Mouse (Mus musculus): ENCODE measurements at regions not wholly inside any gene's neighbourhood (a gene's known extent, or its start where the extent isn't known, plus 50 kb on each side); places are given as distances from the start of the nearest gene placed in this dataset.
"Not testable (repeated sequence)": the region's sequence is repeated elsewhere in the genome, so short reads cannot be mapped to it uniquely, and the experiment has no call there.

DNA sequence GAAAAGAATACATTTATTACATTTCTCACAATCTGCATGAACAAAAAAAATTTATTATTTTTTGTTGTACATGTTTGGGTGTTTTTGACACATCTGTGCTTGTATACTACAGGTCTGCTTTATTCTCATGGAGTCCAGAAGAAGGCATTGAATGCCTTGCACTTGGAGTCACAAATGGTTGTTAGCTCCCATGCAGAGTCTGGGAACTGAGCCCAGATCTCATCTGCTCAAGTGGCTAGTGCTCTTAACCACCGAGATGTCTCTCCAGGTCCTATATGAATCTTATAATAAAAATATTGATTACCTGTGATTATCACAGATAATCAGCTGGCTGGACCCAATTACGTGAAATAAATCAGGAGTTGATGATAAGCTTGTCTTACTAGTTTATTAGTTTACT is 417.2 kb downstream of the Edem1 start:
- Histone ChIP-seq H3K27me3 (ENCODE audit: control insufficient read depth, insufficient read depth, low read length) (no peaks in the 10 kb centered on the region), H3K4me3 (ENCODE audit: low read depth, low read length) (no peak overlapping the region), H3K27ac (ENCODE audit: low read depth, low read length) (no peak overlapping the region), H3K4me1 (ENCODE audit: control insufficient read depth, insufficient read depth, low read length) (no peaks in the 10 kb centered on the region), H3K9me3 (ENCODE audit: control insufficient read depth, low read length) (no peaks in the 10 kb centered on the region), H3K36me3 (ENCODE audit: control insufficient read depth, insufficient read depth, low read length) (no peaks in the 10 kb centered on the region), H3K9ac (ENCODE audit: low read length) (no peak overlapping the region), H3K4me2 (no peak overlapping the region)
- 89% methylated on average over 2 of the region's 2 CpGs for WGBS
- no peak for DNase-seq (ENCODE audit: low spot score, missing footprints)
- ATAC-seq (ENCODE audit: low FRiP score) = no peak

DNA sequence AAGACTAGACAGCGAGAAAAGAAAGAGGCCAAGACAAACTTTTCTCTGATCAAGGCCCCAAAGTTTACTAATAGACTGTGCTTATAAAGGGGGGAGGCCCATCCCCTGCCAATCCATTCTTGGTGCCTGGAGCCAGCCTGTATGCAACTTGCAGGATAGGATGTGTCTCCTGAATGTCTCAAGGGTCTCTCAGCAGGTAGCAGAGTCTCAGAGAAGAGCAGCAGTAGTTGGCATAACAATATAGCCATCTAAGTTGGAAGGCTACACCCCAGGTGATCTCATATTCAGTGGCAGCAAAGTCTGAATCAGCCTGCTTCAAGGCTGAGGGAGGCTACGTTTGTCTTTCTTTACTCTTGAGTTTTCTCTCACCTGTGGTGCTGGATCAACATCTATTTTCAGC is 418.1 kb downstream of the Edem1 start:
- H3K4me2 ChIP-seq; H3K4me3 ChIP-seq (ENCODE audit: low read depth, low read length); H3K9ac ChIP-seq (ENCODE audit: low read length); H3K27me3 ChIP-seq (ENCODE audit: control insufficient read depth, insufficient read depth, low read length); H3K9me3 ChIP-seq (ENCODE audit: control insufficient read depth, low read length); H3K4me1 ChIP-seq (ENCODE audit: control insufficient read depth, insufficient read depth, low read length); H3K27ac ChIP-seq (ENCODE audit: low read depth, low read length); ATAC-seq (ENCODE audit: low FRiP score); H3K36me3 ChIP-seq (ENCODE audit: control insufficient read depth, insufficient read depth, low read length); DNase-seq (ENCODE audit: low spot score, missing footprints): not testable (repeated sequence)
- 38% methylated on average over 2 of the region's 2 CpGs for WGBS
